Mouse (Mus musculus): ENCODE results near the gene Adam30. TPM values are rescaled to one million over a fixed set of nuclear protein-coding genes. Genes with fewer than 3 reads are reported as not detected.

Gene Adam30
- polyA plus RNA-seq, 1 experiment from 2014 or later: not detected

- no peak for ATAC-seq
- no peak for TF ChIP-seq CTCF (IDR thresholded peaks at IDR 0.05; ENCODE audit: low read depth)
- no peaks in the 10 kb centered on the region for H3K27me3 ChIP-seq (replicated peaks; ENCODE audit: control insufficient read depth, insufficient read depth, low read length)
- H3K9ac ChIP-seq (ENCODE audit: low read depth, low read length): no peak overlapping the region
- no peaks in the 10 kb centered on the region for H3K4me1 ChIP-seq (replicated peaks; ENCODE audit: control insufficient read depth, insufficient read depth, low read length)
- H3K27ac ChIP-seq (ENCODE audit: low read depth, low read length): no peak overlapping the region
- H3K9me3 ChIP-seq (ENCODE audit: control insufficient read depth): no peaks in the 10 kb centered on the region
- H3K36me3 ChIP-seq (ENCODE audit: control insufficient read depth, insufficient read depth): no peaks in the 10 kb centered on the region
- H3K4me3 ChIP-seq (ENCODE audit: low read depth, low read length): no peak overlapping the region
- WGBS: 60% methylated on average over 5 of the region's 5 CpGs
- H3K4me2 ChIP-seq (replicated peaks; ENCODE audit: low read depth): no peak overlapping the region
Observed at GRCm38 (mm10) chr3:98199747-98200146, 39.3 kb downstream of the Adam30 start.

- no peak for ATAC-seq
Observed at GRCm38 (mm10) chr3:98203282-98203681, 42.9 kb downstream of the Adam30 start.

GRCm38 (mm10) chr3:98206977-98207376, 46.5 kb downstream of the Adam30 start:
- Histone ChIP-seq H3K27ac (ENCODE audit: low read depth, low read length) (no peak overlapping the region), H3K9me3 (ENCODE audit: control insufficient read depth) (no peaks in the 10 kb centered on the region), H3K4me1 (replicated peaks; ENCODE audit: control insufficient read depth, insufficient read depth, low read length) (0 out of 2 replicates have a peak, but pooled peaks cover 6% of the 10 kb centered on the region), H3K36me3 (ENCODE audit: control insufficient read depth, insufficient read depth) (no peaks in the 10 kb centered on the region), H3K4me2 (replicated peaks; ENCODE audit: low read depth) (no peak overlapping the region), H3K4me3 (ENCODE audit: low read depth, low read length) (no peak overlapping the region), H3K27me3 (replicated peaks; ENCODE audit: control insufficient read depth, insufficient read depth, low read length) (no peaks in the 10 kb centered on the region), H3K9ac (ENCODE audit: low read depth, low read length) (no peak overlapping the region)
- ATAC-seq: no peak
- WGBS: 12% methylated on average over 3 of the region's 3 CpGs
- no peak for TF ChIP-seq CTCF (IDR thresholded peaks at IDR 0.05; ENCODE audit: low read depth)

More at GRCm38 (mm10) chr3:98203282-98203681, 42.9 kb downstream of the Adam30 start:
- Histone ChIP-seq H3K4me3 (ENCODE audit: low read depth, low read length) (no peak overlapping the region), H3K27me3 (replicated peaks; ENCODE audit: control insufficient read depth, insufficient read depth, low read length) (no peaks in the 10 kb centered on the region), H3K27ac (ENCODE audit: low read depth, low read length) (no peak overlapping the region), H3K9me3 (ENCODE audit: control insufficient read depth) (no peaks in the 10 kb centered on the region), H3K4me2 (replicated peaks; ENCODE audit: low read depth) (no peak overlapping the region), H3K4me1 (replicated peaks; ENCODE audit: control insufficient read depth, insufficient read depth, low read length) (no peaks in the 10 kb centered on the region), H3K9ac (ENCODE audit: low read depth, low read length) (no peak overlapping the region), H3K36me3 (ENCODE audit: control insufficient read depth, insufficient read depth) (no peaks in the 10 kb centered on the region)
- TF ChIP-seq CTCF (IDR thresholded peaks at IDR 0.05; ENCODE audit: low read depth): no peak
- 18% methylated on average over 5 of the region's 5 CpGs for WGBS

GRCm38 (mm10) chr3:98209161-98209560, 48.7 kb downstream of the Adam30 start:
- Histone ChIP-seq H3K9ac (ENCODE audit: low read depth, low read length) (no peak overlapping the region), H3K4me2 (replicated peaks; ENCODE audit: low read depth) (no peak overlapping the region), H3K4me1 (replicated peaks; ENCODE audit: control insufficient read depth, insufficient read depth, low read length) (0 out of 2 replicates have a peak, but pooled peaks cover 6% of the 10 kb centered on the region), H3K27ac (ENCODE audit: low read depth, low read length) (no peak overlapping the region), H3K27me3 (replicated peaks; ENCODE audit: control insufficient read depth, insufficient read depth, low read length) (no peaks in the 10 kb centered on the region), H3K4me3 (ENCODE audit: low read depth, low read length) (no peak overlapping the region), H3K36me3 (ENCODE audit: control insufficient read depth, insufficient read depth) (no peaks in the 10 kb centered on the region), H3K9me3 (ENCODE audit: control insufficient read depth) (no peaks in the 10 kb centered on the region)
- WGBS: 56% methylated on average over 4 of the region's 4 CpGs
- no peak for TF ChIP-seq CTCF (IDR thresholded peaks at IDR 0.05; ENCODE audit: low read depth)
- 0 out of 2 replicates have a peak, but pooled peaks have one; percentile 41 for ATAC-seq

- no peak for ATAC-seq
- H3K36me3 ChIP-seq (ENCODE audit: control insufficient read depth, insufficient read depth): no peaks in the 10 kb centered on the region
- WGBS: 57% methylated on average over 10 of the region's 10 CpGs
- no peak overlapping the region for H3K27ac ChIP-seq (ENCODE audit: low read depth, low read length)
- TF ChIP-seq CTCF (IDR thresholded peaks at IDR 0.05; ENCODE audit: low read depth): no peak
- H3K9me3 ChIP-seq (ENCODE audit: control insufficient read depth): no peaks in the 10 kb centered on the region
- no peak overlapping the region for H3K4me2 ChIP-seq (replicated peaks; ENCODE audit: low read depth)
- H3K27me3 ChIP-seq (replicated peaks; ENCODE audit: control insufficient read depth, insufficient read depth, low read length): no peaks in the 10 kb centered on the region
- no peak overlapping the region for H3K9ac ChIP-seq (ENCODE audit: low read depth, low read length)
- H3K4me1 ChIP-seq (replicated peaks; ENCODE audit: control insufficient read depth, insufficient read depth, low read length): 0 out of 2 replicates have a peak, but pooled peaks cover 6% of the 10 kb centered on the region
- no peak overlapping the region for H3K4me3 ChIP-seq (ENCODE audit: low read depth, low read length)
Observed at GRCm38 (mm10) chr3:98210860-98211259, 50.4 kb downstream of the Adam30 start.

GRCm38 (mm10) chr3:98211301-98212081, 51.1 kb downstream of the Adam30 start:
- H3K27ac ChIP-seq (ENCODE audit: low read depth, low read length): no peak overlapping the region
- no peak overlapping the region for H3K4me2 ChIP-seq (replicated peaks; ENCODE audit: low read depth)
- TF ChIP-seq CTCF (IDR thresholded peaks at IDR 0.05; ENCODE audit: low read depth): no peak

More at GRCm38 (mm10) chr3:98211301-98212081, 51.1 kb downstream of the Adam30 start:
- Histone ChIP-seq H3K36me3 (ENCODE audit: control insufficient read depth, insufficient read depth) (no peaks in the 10 kb centered on the region), H3K4me1 (replicated peaks; ENCODE audit: control insufficient read depth, insufficient read depth, low read length) (0 out of 2 replicates have a peak, but pooled peaks cover 6% of the 10 kb centered on the region), H3K4me3 (ENCODE audit: low read depth, low read length) (no peak overlapping the region), H3K9ac (ENCODE audit: low read depth, low read length) (no peak overlapping the region), H3K27me3 (replicated peaks; ENCODE audit: control insufficient read depth, insufficient read depth, low read length) (no peaks in the 10 kb centered on the region), H3K9me3 (ENCODE audit: control insufficient read depth) (no peaks in the 10 kb centered on the region)
- ATAC-seq: no peak
- WGBS: 64% methylated on average over 7 of the region's 7 CpGs

Other genes starting within 250 kb of the Adam30 start
- gene Notch2, start 147.1 kb upstream of the Adam30 start, polyA plus RNA-seq (2015; fragmentation: Nextera tagmentation; extraction: Ambion mirVana): 4.9 and 5.1 TPM in 2 replicates
- gene Reg4, start 61.5 kb downstream of the Adam30 start, polyA plus RNA-seq (2015; fragmentation: Nextera tagmentation; extraction: Ambion mirVana): 90.6 and 144 TPM in 2 replicates
- 649 and 754 TPM in 2 replicates for gene Hmgcs2, start 119.8 kb downstream of the Adam30 start, polyA plus RNA-seq (2015; fragmentation: Nextera tagmentation; extraction: Ambion mirVana)
- gene Phgdh, start 179.4 kb downstream of the Adam30 start, polyA plus RNA-seq (2015; fragmentation: Nextera tagmentation; extraction: Ambion mirVana): 89.9 and 93.7 TPM in 2 replicates
- gene Zfp697, start 221.8 kb downstream of the Adam30 start, polyA plus RNA-seq (2015; fragmentation: Nextera tagmentation; extraction: Ambion mirVana): 6.2 and 6.6 TPM in 2 replicates